Mouse (Mus musculus): ENCODE data around the gene Lrg1.

Lrg1 gene

GRCm38 (mm10) chr17:56074097-56074826 is 47.5 kb downstream of the Lrg1 start:
- DNase-seq (ENCODE audit: low read depth, low spot score): peak; percentile 78

GRCm38 (mm10) chr17:56072243-56072642 is 49.6 kb downstream of the Lrg1 start:
- DNase-seq (ENCODE audit: low read depth, low spot score): no peak

DNA sequence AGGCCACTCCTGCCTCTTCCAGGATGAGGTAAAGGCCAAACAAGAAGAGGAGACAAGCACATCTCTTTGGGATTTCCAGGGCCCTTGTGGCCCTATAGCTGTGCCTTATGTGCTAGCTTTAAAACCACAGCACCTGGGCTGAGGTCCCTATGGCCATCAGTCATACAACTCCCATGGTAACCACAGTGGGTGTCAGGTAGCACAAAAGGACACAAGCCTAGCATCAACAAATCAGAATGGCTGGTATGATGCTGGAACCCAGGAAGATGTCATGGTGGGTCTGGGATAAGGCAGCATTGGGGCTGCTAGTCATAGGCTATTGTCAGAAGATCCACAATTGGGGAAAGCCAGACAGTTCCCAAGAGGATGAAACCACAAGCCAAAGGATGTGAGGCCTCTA is 50.7 kb downstream of the Lrg1 start:
- DNase-seq (ENCODE audit: low read depth, low spot score): no peak
